Mouse (Mus musculus): Measurements from ENCODE around the gene Rag2.

Rag2 gene

DNA sequence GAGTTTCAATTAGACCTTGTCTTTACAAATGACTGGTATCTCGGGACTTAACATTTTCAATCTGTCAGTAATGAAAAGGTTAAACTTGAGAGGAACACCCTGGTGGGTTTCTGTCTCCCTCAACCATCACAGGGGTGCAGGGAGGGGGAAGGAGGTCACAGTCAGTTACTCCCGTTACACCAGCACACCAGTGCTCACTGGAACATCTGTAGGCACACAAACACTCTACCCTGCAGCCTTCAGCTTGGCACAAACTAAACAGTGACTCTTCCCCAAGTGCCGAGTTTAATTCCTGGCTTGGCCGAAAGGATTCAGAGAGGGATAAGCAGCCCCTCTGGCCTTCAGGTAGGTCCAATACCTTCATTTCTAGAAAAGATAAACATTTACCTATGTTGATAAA is at the start of gene Rag2:
Gene Rag2, plus strand, starts transcription at position 193 of the 400 bp plus-strand sequence.
- DNase-seq (ENCODE audit: low spot score) = no peak

- no peak for DNase-seq (ENCODE audit: low spot score)
Measured at GRCm38 (mm10) chr2:101577243-101577642, 47.3 kb upstream of the Rag2 start.

DNA sequence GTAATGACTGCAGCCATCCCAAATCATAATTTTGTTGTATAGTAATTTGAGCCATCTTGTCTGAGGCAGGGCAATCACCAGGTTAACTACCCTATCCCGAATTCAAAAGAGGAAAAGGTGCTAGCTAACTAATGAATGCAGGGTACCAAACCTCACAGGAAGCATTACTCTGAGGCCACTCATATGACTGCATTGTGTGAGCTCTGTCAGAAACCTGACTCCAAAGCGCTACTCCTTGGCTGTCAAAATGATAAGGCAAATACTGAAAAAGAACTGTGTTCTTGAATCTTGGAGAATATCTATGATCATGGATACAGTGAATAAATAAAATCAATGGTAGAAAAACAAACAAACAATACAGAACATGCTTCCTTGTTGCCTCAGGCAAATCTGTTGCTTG is 44.5 kb upstream of the Rag2 start:
- no peak for DNase-seq (ENCODE audit: low spot score)

DNA sequence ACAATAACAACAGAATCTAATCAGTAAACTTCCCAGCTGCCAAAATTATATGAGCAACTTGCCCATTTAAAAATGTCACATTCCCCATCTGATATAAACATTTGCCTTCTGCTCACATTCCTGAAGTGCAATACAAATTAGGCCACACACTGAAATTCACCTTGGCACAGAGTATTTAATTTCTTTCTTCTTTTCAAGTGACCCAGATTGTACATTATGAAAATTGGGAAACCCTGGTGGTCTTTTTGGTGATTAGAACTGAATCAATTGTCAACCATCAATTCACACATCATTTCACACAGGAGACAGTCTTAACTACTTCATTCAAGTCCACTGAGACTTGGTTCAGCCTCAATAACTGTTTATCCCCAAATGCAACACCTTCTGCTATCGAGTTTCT is 44.1 kb upstream of the Rag2 start:
- DNase-seq (ENCODE audit: low spot score) = no peak

GRCm38 (mm10) chr2:101580977-101581376 is 43.5 kb upstream of the Rag2 start:
- DNase-seq (ENCODE audit: low spot score) = no peak

DNA sequence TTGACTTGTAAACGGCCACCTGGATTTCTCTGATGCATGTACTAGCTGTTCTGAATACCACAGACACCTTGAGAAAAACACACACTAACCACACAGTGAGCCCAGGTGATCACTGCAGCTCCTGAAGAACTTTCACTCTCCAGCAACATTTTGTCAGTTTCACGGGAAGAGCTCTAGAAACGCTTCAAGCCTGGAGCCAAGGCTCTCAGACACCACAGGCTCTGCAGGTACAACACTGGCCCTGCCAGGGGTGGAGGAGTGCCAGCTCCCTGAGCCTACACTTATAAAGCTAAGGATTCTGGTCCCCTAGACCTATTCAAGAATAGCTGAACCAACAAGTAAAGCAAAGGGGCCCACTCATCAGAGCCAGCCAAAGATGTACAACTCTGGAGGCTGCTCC is 43.1 kb upstream of the Rag2 start:
- DNase-seq (ENCODE audit: low spot score) = no peak

GRCm38 (mm10) chr2:101591356-101591755 is 33.2 kb upstream of the Rag2 start:
- no peak for DNase-seq (ENCODE audit: low spot score)

DNA sequence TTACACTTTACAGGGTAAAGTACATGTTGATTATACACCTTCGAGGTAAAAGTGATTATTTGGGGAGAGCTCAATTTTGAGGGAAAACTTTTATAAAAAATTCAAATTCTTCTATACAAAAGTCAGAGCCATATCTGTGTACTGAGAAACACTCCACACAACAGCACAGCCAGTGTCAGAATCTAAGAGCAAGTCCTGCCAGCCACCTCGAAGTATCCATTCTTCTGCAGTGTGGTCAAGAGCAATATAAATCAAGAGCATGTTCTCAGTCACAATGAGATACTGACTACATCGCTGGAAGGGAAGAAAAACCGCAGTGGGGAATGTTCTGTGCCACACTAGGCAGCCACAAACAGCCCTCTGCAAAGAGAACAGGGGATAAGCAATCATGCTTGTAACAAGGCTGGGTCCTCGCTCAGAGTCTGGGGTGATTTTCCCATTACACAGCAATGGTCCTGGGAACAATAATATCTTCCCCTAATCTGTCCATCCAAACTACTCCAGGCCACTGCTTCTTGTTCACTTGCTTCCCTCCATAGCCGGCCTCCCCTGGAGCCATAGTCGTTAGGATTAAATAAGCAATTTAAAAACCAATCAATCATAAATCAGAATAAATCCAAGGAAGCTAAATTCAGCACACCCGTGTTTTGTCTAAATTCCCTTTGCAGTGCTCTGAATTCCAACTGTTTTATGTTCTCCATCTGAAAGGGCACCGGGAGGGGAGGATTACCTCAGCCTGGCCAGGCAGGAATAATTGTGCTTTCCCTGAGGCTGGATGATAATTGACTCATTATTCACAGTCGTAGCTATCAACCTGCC is 32.3 kb upstream of the Rag2 start:
- no peak for DNase-seq (ENCODE audit: low spot score)

DNA sequence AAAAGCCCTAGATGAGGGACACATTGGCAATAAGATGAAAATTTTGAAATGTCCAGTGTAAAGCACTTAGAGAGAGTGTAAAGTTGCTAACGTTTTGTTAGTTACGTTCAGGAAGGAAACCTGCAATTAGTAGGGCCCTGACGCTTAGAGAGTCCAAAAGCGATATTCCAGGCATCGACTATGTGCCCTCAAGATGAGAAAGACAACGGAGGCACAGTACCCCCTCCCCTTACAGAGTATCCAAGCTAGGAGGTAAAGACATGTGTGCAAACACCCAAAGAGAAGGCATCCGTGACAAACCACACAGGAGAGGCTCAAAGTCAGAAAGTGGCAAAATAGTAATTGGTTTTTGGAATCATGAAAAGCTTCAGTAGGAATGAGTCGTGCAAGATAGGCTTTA is 31.6 kb upstream of the Rag2 start:
- DNase-seq (ENCODE audit: low spot score) = no peak

- no peak for DNase-seq (ENCODE audit: low spot score)
Measured at GRCm38 (mm10) chr2:101594681-101595080, 29.8 kb upstream of the Rag2 start.

DNA sequence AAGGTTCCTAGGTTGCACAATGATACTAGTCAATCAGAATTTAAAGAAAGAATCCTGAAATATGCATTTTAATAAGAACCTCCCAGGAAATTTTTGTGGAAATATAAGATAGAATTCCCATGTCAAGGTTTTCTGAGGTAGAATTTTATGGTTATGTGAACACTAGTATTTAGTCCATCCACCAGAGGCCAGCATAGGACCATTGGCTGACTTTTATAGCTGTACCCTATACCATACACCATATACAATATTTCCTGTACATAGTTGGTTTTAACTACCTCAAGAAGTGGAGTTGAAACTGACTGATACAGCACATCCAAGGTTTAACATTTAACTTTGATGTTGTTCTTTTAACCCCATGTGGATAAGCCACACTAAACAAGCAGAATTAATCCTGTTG is 27.3 kb upstream of the Rag2 start:
- no peak for DNase-seq (ENCODE audit: low spot score)

- DNase-seq (ENCODE audit: low spot score) = no peak
Measured at GRCm38 (mm10) chr2:101598190-101599181, 26.0 kb upstream of the Rag2 start.

DNA sequence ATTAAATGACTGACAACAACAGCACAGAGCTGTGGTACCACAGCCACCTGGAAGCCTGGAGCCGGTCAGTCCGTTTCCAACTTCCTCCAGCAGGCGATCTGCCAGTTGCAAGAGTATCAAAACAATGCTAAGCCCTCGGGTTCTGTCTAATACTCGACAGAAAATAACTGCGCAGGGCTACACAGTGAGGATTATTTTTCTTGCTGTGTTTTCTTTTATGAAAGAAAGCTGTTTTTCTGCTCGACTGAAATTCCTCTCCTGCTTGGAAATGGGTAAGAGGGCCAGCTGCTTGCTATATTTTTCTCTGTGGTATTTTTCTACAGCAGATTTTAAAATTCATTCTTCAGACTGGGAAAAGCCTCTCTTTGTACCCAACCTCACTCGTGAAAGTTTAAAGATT is 23.8 kb upstream of the Rag2 start:
- no peak for DNase-seq (ENCODE audit: low spot score)

DNA sequence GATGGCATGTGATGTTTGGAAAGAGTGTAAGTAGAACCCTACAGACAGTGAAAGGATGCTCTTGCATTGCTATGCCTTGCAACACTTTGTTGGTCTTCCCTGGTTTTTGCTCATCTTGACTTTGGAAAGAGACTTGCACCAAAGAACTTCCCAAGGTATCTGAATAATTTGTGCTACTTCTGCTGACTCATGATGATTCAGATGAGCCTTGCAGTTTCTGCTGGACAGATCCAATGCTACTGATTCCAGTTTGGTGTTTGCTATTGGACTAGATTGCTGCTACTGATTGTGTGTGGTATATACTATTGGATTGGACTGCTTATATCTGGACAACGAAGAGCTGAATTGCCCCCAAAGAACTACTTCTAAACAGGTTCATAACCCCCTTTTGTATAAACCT is 21.4 kb upstream of the Rag2 start:
- no peak for DNase-seq (ENCODE audit: low spot score)

DNA sequence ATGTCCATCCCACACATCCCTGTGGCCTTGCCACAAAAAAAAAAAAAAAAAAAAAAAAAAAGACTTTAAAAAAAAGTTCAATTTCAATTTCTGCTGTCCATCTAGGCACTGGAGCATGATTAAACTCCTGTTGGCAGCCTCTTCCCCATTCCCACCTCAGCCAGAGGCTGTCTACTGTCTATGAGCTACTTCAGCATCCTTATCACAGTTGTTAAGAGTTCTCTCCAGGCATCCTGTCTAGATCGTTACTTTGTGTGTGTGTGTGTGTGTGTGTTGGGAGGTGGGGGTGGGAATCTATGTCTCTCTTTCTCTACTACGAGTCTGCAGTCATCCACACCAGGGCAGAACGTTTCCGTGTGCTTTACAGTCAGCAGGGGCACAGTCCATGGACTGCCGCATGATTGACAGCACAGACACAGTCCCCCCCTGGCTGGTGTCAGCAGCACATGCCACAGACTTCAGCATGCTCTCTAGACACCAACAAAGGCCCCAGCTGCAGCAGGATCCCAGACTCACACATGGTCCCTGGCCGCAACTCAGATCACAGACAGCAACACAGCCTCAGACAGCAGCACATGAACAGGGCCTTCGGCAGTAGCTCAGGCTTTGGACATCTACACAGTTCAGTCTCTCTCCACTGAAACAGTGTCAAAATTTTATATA is 16.2 kb upstream of the Rag2 start:
- DNase-seq (ENCODE audit: low spot score) = no peak

DNA sequence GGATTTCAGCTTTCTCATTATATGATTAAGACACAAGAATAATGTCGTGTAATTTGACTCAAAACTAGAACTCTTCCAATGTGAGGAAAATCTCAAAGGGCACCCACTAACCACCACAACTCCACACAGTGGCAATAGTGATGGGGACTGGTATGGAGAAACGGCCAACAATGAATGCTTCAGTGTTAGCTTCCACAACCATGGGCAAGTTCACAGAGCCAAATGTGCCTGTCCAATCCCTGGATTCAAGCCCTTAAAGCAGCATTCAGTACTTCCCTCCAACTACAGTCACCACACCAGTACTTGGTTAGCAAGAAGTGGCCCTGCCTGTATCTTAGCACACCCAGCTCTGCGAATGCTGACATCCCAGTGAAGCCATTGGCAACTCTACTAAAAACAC is 13.7 kb upstream of the Rag2 start:
- DNase-seq (ENCODE audit: low spot score) = no peak

DNA sequence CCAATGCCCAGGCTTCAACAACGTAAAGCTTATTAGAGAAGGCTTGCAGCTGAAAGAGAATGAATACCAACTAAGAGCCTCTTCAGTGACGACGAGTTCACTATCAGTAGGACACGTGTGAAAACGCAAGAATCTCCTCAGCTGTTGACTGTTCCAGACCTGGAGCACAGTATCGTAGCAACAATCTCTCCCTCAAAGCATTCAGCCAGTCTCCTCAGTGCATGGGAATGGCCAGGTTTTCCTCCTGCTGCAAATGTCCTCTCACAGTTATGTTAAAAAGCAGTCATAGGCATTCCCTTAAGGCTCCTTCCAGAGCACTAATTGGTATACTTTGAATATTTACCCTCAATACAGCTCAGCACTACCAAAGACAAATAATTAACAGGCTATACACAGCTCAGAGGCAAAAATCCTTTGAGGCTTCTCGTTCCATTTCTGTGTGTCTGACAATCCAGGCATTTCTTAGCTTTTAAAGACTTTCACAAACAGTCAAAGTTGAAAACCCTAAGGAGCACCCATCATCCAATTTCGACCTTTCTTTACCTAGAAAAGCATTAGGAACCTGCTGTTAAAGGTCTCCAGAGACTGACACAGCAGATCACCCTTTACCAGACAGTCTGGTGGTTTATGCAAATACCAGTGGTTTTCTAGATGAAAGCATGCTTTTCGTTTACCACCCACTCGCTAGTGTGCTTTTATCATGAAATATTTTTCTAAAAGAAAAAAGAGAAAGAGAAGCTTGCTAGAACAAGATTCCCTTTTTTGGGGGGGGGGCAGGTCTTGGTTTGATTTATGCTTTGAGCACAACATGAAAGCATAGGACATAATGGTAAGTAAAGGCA is 8.8 kb upstream of the Rag2 start:
- DNase-seq (ENCODE audit: low spot score) = no peak

GRCm38 (mm10) chr2:101618373-101618772 is 6.1 kb upstream of the Rag2 start:
- DNase-seq (ENCODE audit: low spot score) = no peak

DNA sequence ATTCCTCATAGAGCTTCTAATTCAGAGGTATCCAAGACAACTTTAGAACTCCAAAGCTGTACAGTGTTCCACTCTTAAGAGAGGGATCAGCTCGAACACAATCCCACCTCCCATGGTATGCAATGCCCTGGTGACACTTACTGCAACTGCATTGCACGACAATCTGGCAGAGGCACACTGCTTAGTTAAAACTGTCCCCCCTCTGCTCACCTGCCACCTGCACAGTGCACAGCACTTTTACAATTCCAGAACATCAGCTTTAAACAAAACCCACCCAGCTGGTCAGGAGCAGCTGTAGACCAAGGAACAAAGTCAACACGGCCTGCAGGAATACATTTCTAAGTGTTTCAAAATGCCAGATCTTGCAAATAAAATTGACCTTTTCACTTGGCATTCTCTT is 3.6 kb upstream of the Rag2 start:
- no peak for DNase-seq (ENCODE audit: low spot score)

- DNase-seq (ENCODE audit: low spot score) = no peak
Measured at GRCm38 (mm10) chr2:101621611-101622010, 2.9 kb upstream of the Rag2 start.

DNA sequence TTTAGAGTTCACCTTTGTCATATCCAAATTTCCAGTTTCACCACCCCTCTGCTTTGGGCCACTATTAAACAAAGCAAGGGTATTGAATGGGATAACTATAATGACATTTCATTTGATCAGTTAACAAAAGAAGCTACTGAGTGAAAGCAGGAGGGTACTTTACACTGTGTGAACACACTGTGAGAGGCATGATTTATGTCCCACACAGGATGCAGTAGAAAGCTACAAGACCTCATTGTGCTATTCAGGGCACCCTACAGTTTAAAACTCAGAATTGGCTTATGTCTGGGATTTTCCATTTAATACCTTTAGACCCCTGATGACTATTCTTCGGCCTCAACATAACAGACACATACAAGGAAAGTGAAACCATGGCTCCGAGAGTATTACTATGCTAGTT is 1.5 kb upstream of the Rag2 start:
- no peak for DNase-seq (ENCODE audit: low spot score)

- no peak for DNase-seq (ENCODE audit: low spot score)
Measured at GRCm38 (mm10) chr2:101624011-101624410, 507 bp upstream of the Rag2 start.

All from yolk sac, embryonic 10.5 days (tissue).